Mouse (Mus musculus) embryo, embryonic 9.5 days (tissue): ENCODE results near the gene Slco2b1.
A peak's percentile ranks its signal among the peaks of the same experiment; 100 is the strongest.
"Not testable (repeated sequence)": the region's sequence is repeated elsewhere in the genome, so short reads cannot be mapped to it uniquely, and the experiment has no call there.

ENCODE experiments used
- DNase-seq: peaks from one replicate; pipeline ENCODE4 v3.0.0-alpha.2; 2017; ENCODE audit errors: extremely low spot score

The Slco2b1 gene

DNA sequence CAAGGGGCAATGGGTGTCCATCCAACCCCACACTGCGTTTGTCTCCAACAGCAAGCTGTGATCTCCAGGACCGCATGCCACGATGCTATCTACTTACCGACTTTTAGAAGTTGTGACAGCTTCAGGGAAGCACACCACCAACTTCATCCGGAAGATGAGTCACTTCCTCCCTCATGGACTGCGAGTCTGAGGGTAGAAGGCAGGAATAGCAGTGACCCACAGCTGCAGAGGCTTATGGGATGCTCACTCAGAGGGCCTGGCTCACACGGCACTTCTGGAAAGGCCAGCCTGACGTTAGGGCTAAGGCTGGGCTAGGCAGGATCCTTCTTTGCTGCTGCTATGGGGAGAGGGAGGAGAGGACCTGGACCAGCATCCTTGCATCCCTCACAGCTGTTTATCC, at the start of gene Slco2b1:
TSS of gene Slco2b1 (minus strand) at position 175 of the 400 bp plus-strand sequence.
- no peak for DNase-seq

DNA sequence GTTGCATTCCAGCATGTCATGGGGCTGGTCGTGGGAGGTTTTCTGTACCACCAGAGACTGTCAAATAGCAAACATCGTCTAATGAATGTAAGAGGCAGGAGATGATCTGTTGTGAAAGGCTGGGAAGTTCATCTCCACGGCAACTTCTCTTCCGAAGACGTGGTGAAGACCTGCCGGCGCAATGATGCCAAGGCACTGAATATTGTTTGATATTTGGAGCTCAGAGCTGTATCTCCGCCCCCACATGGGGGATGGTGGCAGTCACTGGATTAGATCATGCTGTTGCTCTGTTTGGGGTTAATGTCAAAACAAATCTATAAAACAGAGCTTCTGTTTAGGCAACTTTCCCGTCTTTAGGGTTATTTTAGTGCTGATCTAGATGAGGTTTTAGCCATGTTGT, 28.1 kb upstream of the Slco2b1 start:
- DNase-seq: no peak

GRCm38 (mm10) chr7:99735491-99735890, 24.4 kb upstream of the Slco2b1 start:
- DNase-seq: not testable (repeated sequence)

- no peak for DNase-seq
These were observed 23.5 kb upstream of the Slco2b1 start for GRCm38 (mm10) chr7:99734612-99735011.

GRCm38 (mm10) chr7:99729973-99730372, 18.8 kb upstream of the Slco2b1 start, which contains the start of gene Olfr520:
Olfr520 (plus strand) TSS chr7:99730273.
- no peak for DNase-seq

- no peak for DNase-seq
These were observed 5.4 kb upstream of the Slco2b1 start for GRCm38 (mm10) chr7:99716536-99716935.

GRCm38 (mm10) chr7:99712431-99712830, 1.3 kb upstream of the Slco2b1 start:
- no peak for DNase-seq

GRCm38 (mm10) chr7:99710476-99710875, 664 bp downstream of the Slco2b1 start:
- DNase-seq: peak; percentile 56

GRCm38 (mm10) chr7:99709992-99710391, 1.1 kb downstream of the Slco2b1 start:
- no peak for DNase-seq

- no peak for DNase-seq
These were observed 2.4 kb downstream of the Slco2b1 start for GRCm38 (mm10) chr7:99708750-99709149.

GRCm38 (mm10) chr7:99708301-99708721, 2.8 kb downstream of the Slco2b1 start:
- no peak for DNase-seq

DNA sequence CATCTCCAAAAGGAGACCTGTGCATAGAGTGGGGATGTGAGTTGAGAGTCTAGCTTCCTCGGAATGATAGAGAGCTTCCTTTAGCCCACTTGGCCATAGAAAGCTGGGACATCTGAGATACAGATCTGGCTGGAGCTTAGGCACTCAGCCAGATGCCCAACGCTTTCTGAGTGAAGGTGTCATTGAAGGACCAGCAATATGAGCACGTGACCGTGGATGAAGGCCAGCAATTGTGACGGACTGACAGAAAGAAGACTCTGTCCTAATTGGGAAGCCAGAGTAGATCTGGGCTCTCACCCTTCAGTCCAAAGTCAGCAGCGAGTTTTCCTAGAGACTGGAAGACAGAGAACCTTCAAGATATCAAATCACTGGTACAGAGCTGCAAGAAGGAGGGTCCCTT, 3.5 kb downstream of the Slco2b1 start:
- no peak for DNase-seq

- DNase-seq: no peak
These were observed 4.0 kb downstream of the Slco2b1 start for GRCm38 (mm10) chr7:99707038-99707595.

GRCm38 (mm10) chr7:99706341-99707037, 4.7 kb downstream of the Slco2b1 start:
- no peak for DNase-seq

GRCm38 (mm10) chr7:99704736-99705519, 6.2 kb downstream of the Slco2b1 start:
- DNase-seq: no peak

DNA sequence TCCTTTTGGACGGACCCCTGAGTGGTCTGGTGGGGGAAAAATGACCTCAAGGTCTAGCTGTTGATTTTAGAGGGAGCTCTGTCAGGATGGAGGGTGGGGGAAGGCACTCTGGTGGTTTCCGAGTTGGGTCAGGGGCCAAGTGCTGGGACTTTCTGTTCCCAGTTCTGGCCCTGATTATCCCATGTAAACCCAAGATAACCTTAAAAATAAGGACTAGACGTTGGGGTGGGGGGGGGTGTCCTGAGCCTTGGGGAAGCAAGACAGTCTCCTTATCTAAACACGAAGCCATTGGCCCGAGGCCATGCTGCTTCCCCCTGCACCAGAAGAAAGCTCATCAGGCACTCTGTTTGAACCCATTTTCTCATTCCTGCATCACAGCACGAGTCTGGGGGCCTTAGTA, 8.9 kb downstream of the Slco2b1 start:
- DNase-seq: no peak

DNA sequence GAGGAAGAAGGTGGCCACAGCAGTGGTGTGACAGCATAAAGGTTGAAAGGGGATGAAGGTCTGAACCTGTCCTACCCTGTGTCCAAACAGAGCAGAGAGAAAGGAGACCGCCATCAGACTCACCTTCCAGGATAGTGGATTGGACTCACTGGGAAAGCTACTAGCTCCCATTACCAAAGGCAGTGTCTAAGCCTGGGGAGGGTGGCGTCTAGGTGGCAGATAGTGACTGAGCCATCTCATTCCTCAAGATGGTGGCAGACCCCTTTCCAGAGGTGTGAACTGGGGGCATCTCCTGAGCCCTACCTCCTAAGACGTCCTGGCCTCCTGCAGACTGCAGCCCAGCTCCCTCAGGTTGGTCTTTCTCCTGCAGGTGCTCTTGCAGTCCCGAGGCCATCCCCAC, 10.5 kb downstream of the Slco2b1 start:
- no peak for DNase-seq

GRCm38 (mm10) chr7:99699709-99700151, 11.4 kb downstream of the Slco2b1 start:
- DNase-seq: no peak

GRCm38 (mm10) chr7:99699106-99699505, 12.0 kb downstream of the Slco2b1 start:
- DNase-seq: no peak

GRCm38 (mm10) chr7:99698576-99698975, 12.6 kb downstream of the Slco2b1 start:
- DNase-seq: no peak

- no peak for DNase-seq
These were observed 15.6 kb downstream of the Slco2b1 start for GRCm38 (mm10) chr7:99695471-99696057.

- not testable (repeated sequence) for DNase-seq
These were observed 16.7 kb downstream of the Slco2b1 start for GRCm38 (mm10) chr7:99694424-99694823.
